Mouse (Mus musculus) erythroblast, embryonic 14.5 days (primary cell): Measurements from ENCODE around the gene Pitpnc1. TPM values are rescaled to one million over a fixed set of nuclear protein-coding genes. Genes with fewer than 3 reads are reported as not detected.

Experiments used
- H3K27me3 ChIP-seq: 2 replicates; pipeline ENCODE4 v1.6.1; 2012; ENCODE audit warnings: inconsistent platforms; ENCODE audit not compliant: control insufficient read depth
- H3K36me3 ChIP-seq: 2 replicates; pipeline ENCODE4 v1.6.1; 2012; ENCODE audit warnings: mild to moderate bottlenecking, inconsistent platforms; ENCODE audit not compliant: control insufficient read depth
- H3K4me1 ChIP-seq: 2 replicates; pipeline ENCODE4 v1.6.1; 2012; ENCODE audit warnings: inconsistent platforms; ENCODE audit not compliant: control insufficient read depth
- H3K4me3 ChIP-seq: replicated peaks from 2 replicates; pipeline ENCODE3; 2012; ENCODE audit warnings: moderate library complexity, mild to moderate bottlenecking, inconsistent platforms
- H3K9me3 ChIP-seq: 2 replicates; pipeline ENCODE4 v1.6.1; 2012; ENCODE audit warnings: low read length, inconsistent platforms, mixed read lengths; ENCODE audit not compliant: control insufficient read depth
- GATA1 ChIP-seq: IDR thresholded peaks from 2 replicates; pipeline ENCODE4 v1.6.1; 2012; ENCODE audit warnings: low read length, inconsistent platforms, mixed read lengths
- TAL1 ChIP-seq: IDR thresholded peaks from 3 replicates; pipeline ENCODE4 v1.6.1; 2012; ENCODE audit warnings: low read length, inconsistent platforms, mixed read lengths
- polyA plus RNA-seq: library from polyadenylated mRNA; stranded (reverse); fragments of >175 nt; gene quantifications from 2 replicates; pipeline ENCODE4 v1.2.3, GENCODE M21; 2012

The Pitpnc1 gene
- polyA plus RNA-seq, 1 experiment = 0.37 TPM

DNA sequence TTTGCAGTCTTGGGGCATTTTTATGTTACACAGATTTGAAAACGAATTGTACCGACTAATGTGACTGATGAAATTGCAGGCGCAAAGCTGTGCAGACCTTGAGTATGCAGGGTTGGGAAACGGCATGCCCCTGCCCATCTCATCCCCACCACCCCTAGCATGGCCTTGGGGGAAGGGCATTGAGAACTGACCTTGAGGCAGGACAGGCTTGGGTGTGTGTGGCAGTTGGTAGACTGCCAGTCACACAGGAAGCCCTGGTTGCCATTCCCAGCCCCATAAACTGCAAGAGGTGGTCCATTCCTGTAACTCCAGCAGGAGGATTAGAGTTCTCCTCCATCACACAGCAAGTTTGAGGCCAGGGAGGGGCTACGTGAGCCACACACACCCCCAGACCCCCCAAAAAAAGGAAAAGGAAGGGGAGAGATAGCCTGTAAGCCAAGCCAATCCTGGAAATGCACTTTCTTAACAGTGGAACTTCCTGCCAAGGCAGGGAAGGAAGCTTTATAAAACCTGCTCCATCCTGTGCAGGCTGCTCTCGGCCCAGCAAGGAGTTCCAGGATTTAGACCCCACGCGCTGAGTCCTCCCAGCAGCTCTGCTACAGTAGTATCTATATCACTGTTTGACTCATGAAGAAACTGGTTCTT is 115.9 kb downstream of the Pitpnc1 start:
- TF ChIP-seq GATA1 (no peak), TAL1 (no peak)
- no peaks in the 10 kb centered on the region; the same call in 1 of the 2 replicates for H3K9me3 ChIP-seq
- H3K27me3 ChIP-seq = no peaks in the 10 kb centered on the region
- H3K4me3 ChIP-seq = no peak overlapping the region
- H3K36me3 ChIP-seq = peaks cover 2% of the 10 kb centered on the region
- peaks cover 11% of the 10 kb centered on the region for H3K4me1 ChIP-seq

DNA sequence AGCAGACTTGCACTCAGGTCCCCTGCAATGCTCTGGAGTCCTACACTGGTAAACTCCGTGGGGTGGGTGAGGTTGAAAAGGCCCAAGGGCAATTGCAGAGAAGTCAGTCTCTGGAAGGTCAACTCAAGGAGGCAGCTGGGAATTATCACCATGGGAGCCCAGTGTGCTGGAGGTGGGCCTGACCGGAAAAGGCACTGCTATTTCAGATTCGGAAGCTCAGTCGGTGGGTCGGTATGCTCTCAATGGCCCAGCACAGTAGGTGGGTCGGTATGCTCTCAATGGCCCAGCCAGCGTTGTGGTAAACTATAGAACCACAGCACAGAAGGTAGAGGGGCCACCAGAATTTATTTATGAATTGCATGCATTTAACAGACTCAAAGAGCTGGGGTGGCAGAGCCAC is 117.9 kb downstream of the Pitpnc1 start:
- TF ChIP-seq GATA1 (no peak), TAL1 (no peak)
- peaks cover 2% of the 10 kb centered on the region for H3K36me3 ChIP-seq
- no peaks in the 10 kb centered on the region; the same call in 1 of the 2 replicates for H3K9me3 ChIP-seq
- H3K27me3 ChIP-seq = no peaks in the 10 kb centered on the region
- H3K4me3 ChIP-seq = no peak overlapping the region
- H3K4me1 ChIP-seq = peaks cover 17% of the 10 kb centered on the region

DNA sequence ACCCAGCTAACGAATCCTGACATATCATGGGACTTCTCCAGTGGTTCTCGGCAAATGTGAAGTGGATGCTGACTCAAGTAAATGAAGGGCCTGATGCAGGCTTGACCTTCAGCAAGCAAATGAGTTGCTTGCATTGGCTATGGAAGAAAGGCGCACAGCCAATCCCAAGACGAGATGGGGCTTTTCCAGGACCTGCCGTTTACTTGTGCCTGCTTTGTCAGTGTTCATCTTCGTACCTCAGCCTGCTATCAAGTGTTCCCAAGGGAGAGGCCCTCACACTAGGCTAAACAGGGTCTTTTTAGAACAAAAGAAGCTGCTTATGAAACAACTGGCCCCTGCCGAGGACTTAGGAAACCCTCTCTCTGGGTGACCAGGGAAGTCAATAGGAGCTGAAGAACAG is 120.7 kb downstream of the Pitpnc1 start:
- no peaks in the 10 kb centered on the region; the same call in 1 of the 2 replicates for H3K9me3 ChIP-seq
- H3K36me3 ChIP-seq = peaks cover 2% of the 10 kb centered on the region
- H3K4me3 ChIP-seq = no peak overlapping the region
- H3K4me1 ChIP-seq = peaks cover 17% of the 10 kb centered on the region
- no peak for TF ChIP-seq GATA1
- no peak for TF ChIP-seq TAL1
- no peaks in the 10 kb centered on the region for H3K27me3 ChIP-seq

DNA sequence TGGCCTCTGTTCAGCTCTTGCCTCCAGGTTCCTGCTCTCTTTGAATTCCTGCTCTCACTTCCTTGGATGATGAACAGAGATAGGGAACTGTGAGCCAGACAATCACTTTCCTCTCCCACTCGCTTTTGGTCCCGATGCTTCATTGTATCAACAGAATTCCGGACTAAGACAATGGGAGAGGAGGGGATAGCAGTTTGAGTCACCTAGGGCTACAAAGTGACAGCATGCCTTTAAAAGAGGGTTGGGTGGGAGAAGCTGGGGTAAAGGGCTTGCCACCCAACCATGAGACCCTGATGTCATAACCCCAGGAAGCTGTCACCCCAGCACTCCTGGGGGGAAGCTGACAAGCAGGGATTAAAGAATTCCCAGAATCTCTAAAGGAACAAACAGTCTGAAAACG is 127.5 kb downstream of the Pitpnc1 start:
- Histone ChIP-seq H3K36me3 (peaks cover 2% of the 10 kb centered on the region; the same call in 1 of the 2 replicates), H3K4me3 (no peak overlapping the region), H3K4me1 (peaks cover 38% of the 10 kb centered on the region), H3K9me3 (no peaks in the 10 kb centered on the region), H3K27me3 (no peaks in the 10 kb centered on the region)
- TF ChIP-seq GATA1 (no peak), TAL1 (no peak)

DNA sequence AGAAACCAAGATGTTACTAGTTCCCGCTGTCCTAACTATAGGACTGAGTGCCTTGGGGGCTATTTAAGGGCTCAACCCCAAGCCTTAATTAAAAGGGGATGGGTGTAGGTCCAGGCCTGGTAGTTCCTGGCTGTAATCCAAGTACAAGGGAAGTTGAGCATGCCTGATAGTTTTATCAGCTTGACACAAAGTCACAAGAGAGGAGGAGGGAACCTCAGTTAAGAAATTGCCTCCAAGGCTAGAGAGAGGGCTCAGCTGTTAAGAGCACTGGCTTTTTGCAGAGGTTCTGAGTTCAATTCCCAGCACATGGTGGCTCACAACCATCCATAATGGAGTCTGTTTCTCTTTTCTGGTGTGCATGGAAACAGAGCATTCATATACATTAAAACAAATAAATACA is 128.1 kb downstream of the Pitpnc1 start:
- Histone ChIP-seq H3K4me1 (peaks cover 37% of the 10 kb centered on the region), H3K9me3 (no peaks in the 10 kb centered on the region), H3K4me3 (no peak overlapping the region), H3K36me3 (peaks cover 2% of the 10 kb centered on the region), H3K27me3 (no peaks in the 10 kb centered on the region)
- no peak for TF ChIP-seq TAL1
- TF ChIP-seq GATA1 = no peak

DNA sequence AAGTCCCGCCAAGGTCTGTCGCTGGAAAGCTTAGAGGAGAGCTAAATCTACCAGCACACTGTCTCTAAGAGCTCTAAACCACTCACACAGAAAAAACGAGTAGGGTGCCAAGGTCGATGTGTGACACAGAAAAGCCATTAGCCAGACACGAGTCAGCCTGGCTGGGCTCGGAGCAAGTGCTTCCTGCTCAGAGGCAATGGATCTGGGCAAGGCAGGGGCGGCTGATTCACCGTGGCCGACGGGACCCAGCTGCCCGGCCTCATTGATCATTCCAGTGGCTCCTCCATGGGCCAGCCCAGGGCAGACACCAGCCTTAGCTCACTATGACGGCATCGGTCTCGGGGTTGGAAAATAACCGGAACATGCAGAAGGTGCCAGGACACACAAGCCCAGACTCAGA is 129.2 kb downstream of the Pitpnc1 start:
- TF ChIP-seq TAL1 (no peak), GATA1 (no peak)
- no peaks in the 10 kb centered on the region for H3K9me3 ChIP-seq
- H3K36me3 ChIP-seq = peaks cover 4% of the 10 kb centered on the region
- H3K27me3 ChIP-seq = no peaks in the 10 kb centered on the region
- no peak overlapping the region for H3K4me3 ChIP-seq
- peaks cover 37% of the 10 kb centered on the region for H3K4me1 ChIP-seq

DNA sequence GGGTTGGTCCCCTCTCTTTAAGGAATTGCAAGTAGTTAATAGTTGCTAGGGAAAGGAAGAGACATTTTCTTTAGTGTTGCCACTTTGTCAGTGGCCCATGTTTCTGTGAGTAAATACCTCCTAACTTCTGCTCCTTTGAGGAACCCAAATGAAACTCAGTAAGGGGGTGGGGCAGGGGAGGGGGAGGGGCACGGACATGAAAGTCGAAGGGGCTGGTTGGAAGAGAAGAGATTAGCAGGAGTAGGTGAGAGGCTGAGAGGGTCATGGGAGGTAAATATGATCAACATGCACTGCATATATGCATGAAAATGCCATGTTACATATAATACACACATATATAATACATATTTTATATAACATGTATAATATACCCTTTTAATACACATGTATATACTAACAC is 129.7 kb downstream of the Pitpnc1 start:
- TF ChIP-seq TAL1 (no peak), GATA1 (no peak)
- Histone ChIP-seq H3K4me1 (peaks cover 37% of the 10 kb centered on the region), H3K36me3 (peaks cover 6% of the 10 kb centered on the region), H3K9me3 (no peaks in the 10 kb centered on the region), H3K4me3 (no peak overlapping the region), H3K27me3 (no peaks in the 10 kb centered on the region)

DNA sequence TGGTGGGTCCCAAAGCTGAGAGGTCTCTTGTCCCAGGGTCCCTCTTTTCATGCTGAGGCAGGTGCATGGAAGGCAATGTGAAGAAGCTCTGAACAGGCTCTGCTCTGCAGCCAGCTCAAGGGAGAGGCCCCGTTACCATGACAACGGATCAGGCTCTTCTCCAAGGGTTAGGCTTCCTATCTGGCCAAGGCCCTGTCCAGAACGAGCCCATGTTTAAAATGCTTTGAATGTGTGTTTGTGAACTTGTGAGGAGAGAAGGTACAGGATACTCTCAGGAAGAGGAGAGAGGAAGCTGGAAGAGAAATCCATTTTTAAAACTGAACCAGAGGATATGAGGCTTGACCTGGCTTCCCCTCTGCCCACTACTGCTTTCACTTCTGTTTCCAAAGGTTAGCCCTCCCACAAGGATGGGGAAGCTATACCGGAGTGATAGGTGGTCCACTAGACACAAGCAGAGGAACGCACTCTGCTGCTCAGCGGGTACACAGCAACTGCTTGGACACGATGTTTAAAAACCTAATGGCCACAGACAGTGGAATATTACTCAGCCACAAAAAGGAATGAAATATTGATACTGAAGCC is 131.2 kb downstream of the Pitpnc1 start:
- TF ChIP-seq TAL1 (no peak), GATA1 (no peak)
- Histone ChIP-seq H3K4me3 (no peak overlapping the region), H3K4me1 (peaks cover 34% of the 10 kb centered on the region), H3K36me3 (peaks cover 12% of the 10 kb centered on the region), H3K9me3 (no peaks in the 10 kb centered on the region), H3K27me3 (no peaks in the 10 kb centered on the region)

DNA sequence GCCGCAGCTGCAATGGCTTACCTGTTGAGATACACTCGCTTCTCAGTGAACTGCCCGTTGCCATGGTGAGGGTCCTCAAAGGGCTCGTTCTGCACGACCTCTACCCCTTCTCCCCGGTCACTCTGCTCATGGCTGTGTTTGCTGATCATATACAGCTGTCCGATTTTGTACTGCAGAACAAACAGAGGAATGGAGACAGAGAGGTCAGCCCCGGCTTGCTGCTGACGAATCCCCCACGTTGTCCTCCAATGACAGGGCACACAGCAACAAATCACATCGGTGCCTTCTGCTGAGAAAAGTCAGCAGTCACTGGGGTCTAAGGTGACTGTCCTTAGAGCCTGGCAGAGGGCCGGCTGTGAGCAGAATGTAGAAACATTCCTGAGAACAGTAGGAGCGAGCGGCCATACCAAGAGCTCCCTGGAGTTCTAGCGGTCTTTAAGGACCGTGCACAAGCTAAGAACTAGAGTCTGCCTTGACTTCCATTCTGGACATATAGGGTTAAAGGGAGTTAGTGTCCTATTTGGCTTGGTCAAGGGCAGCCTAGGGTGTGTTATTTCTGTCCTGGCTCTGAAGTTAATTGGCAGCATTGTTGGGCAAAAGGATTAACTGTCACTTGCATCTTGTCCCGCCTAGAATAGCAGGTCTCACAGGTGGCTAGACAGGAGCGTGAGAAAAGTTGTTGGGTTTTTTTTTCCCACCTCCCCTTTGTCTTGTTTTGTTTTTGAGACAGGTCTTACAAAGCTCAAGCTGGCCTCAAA is 132.9 kb downstream of the Pitpnc1 start:
- TF ChIP-seq TAL1 = no peak
- no peak for TF ChIP-seq GATA1
- H3K36me3 ChIP-seq = peaks cover 18% of the 10 kb centered on the region
- H3K27me3 ChIP-seq = no peaks in the 10 kb centered on the region
- H3K9me3 ChIP-seq = peaks cover 4% of the 10 kb centered on the region
- peaks cover 23% of the 10 kb centered on the region for H3K4me1 ChIP-seq
- no peak overlapping the region for H3K4me3 ChIP-seq
